Mouse (Mus musculus) embryonic fibroblast, embryonic 13.5 days (primary cell): ENCODE results near the gene Prepl.

Experiments used
- CTCF ChIP-seq: IDR thresholded peaks from 2 replicates; pipeline ENCODE4 v1.5.1; 2011; ENCODE audit warnings: mild to moderate bottlenecking, control low read depth, low read length, moderate library complexity, borderline replicate concordance; ENCODE audit not compliant: insufficient read depth
- POLR2A ChIP-seq: IDR thresholded peaks from 2 replicates; pipeline ENCODE4 v1.6.1; 2011; ENCODE audit warnings: low read depth, mild to moderate bottlenecking, control low read depth, low read length, moderate library complexity

DNA sequence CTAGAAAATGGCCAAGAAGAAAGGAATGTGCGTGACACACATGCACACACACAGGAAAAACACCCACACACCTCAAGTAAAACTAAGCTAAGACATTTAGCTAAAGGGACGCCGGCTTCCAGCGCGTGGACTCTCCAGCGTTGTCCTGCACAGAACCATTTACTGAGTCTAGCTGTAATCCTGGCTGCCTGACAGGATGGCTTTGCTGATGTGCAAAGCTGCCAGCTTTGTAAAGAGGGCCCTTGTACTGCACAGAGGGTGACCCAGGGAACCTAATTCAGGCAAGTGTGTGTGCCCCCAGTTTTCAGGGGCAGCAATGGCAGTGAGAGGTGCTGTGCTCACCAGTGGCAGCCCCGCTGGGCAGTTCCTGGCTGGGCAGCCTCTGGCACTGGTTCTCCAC is 22.7 kb downstream of the Prepl start:
- TF ChIP-seq POLR2A = no peak
- no peak for TF ChIP-seq CTCF
